Mouse (Mus musculus): ENCODE measurements around the gene Lmna. TPM values are rescaled to one million over a fixed set of nuclear protein-coding genes. Genes with fewer than 3 reads are reported as not detected.
A peak's percentile ranks its signal among the peaks of the same experiment; 100 is the strongest.

Lmna gene
- total RNA-seq, 2 experiments from 2014 or later = 109 to 113 TPM

DNA sequence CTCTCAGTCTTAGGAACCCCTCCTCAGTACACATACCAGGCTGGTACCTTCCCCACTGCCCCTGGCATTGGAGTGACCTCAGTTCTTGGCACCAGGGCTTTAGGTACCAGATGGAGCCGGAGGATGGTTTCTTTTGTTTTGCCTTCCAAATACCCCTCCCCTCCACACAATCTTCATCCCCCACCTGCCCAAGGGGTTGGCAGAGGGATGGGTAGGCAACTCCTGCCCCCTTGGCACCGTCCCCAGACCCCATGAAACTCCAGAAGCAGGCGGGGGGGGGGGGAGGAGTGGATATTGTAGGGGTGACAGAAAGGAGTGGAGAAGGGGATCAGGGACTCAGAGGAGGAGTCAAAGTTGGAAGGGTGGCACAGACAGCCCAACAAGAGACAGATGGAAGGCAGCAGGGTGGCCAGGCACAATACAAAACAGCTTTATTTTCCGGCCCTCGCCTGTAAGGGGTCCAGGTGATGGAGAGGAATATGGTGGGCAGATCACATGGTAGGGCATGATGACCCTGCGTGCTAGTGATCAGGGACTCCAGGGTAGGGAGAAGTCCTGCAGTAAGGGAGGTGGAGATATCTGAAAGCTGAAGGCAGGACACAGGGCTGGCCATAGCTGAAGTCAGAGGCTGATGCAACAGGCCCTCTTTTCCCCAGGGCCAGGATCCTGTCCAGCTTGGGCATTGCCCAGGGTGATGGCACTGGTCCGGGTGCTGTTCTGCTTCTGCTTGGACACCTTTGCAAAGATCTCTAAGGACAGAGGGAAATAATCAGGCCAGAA lies 32.1 kb upstream of the Lmna start:
- no peak for DNase-seq (ENCODE audit: low spot score in 2 of 2)

DNA sequence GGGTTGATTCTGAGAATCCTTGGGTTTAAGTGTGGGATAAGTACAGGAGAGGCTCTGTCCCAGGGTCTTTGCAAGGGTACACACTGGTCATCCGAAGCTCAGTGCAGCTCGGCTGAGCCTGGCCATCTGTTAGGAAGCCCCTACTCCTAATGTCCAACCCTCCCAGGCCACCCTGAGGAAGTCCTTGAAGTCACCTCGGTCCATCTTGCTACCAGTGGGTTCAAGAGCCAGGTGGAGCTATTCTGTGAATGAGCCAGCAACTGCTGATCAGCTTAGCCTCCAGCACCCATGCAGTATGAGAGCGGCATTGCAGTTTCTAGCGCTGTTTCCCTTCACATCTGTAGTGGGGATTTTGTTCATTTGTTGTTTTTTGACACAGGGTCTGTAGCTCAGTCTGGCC lies 30.3 kb upstream of the Lmna start:
- no peak for DNase-seq (ENCODE audit: low spot score in 2 of 2)

DNA sequence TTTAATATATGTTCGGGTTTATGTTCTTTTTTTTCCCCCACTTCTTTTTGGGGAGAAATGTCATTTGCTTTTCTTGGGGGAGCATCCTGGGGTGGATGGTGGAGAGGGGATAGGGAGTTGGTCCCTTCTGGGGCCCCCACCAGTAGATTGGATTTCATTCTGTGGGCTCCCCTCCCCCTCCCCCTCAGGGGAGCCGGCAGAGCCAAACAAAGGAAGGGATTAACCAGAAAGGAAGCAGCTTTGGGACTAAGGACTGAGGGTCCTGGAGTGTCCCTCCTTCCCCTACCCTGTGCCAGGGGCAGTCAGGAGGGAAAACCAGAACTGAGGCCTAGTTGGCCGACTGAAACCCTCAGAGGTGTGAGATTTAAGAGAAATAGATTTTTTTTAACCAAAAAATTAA lies 29.6 kb upstream of the Lmna start:
- DNase-seq (ENCODE audit: low spot score in 2 of 2) = no peak

DNA sequence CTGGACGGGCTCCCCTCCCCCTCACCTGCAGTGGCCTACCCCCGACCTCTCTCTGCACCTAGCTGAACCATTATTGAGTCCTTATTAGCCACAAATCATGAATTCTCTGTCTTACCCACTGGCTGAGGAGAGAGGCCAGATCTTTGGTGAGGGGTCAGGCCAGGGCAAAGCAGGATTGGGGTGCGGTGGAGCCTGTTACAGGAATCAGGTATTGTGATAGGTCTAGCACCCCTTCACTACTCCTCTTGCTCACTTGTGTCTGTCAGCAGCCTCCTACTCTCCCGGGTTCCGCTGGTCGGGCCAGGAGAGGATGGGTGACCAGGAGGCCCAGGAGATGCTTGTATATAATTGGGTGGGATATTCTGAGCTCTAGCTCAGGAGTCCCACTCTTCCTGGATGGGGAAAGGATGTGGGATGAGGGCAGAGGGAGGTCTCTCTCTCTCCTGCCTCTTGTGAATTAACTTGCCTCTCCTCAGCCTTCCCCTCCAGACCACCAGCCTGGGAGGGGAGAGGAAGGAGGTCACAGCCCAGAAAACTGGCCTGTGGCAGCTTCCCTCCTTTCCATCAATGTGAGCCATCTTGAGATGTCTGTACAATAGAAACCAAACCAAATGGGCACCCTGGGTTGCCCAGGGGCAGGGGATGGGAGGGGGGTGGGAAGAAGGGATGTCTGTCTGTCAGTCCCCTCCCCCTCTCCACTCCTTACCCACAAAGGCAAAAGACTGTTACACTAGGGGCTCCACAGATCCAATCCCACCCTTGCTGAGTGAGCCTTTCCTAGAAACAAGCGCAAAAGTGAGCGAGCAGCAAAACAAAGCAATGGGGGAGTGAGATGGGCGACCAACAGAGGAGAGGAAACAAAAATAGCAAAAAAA lies 28.8 kb upstream of the Lmna start:
- no peak for DNase-seq (ENCODE audit: low spot score in 2 of 2)

DNA sequence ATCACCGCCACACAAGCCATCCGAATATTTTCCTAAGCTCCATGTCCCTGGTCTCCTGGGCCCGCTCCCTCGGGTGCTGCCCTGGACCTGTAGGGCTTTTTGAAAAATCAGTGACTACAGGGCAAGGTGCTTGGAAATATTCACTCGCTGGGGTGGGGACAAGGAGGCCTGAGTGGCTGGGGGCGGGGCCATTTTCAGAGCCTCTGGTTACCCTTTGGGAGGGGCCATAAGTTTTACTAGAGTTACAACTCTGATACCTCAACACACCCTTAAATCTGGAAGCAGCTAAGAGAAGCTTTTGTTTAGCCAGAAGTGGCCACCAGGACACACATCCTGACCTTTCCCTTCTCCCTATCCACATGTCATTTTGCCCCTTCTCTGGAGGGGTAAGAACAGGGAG lies 27.4 kb upstream of the Lmna start:
- DNase-seq (ENCODE audit: low spot score in 2 of 2) = no peak

DNA sequence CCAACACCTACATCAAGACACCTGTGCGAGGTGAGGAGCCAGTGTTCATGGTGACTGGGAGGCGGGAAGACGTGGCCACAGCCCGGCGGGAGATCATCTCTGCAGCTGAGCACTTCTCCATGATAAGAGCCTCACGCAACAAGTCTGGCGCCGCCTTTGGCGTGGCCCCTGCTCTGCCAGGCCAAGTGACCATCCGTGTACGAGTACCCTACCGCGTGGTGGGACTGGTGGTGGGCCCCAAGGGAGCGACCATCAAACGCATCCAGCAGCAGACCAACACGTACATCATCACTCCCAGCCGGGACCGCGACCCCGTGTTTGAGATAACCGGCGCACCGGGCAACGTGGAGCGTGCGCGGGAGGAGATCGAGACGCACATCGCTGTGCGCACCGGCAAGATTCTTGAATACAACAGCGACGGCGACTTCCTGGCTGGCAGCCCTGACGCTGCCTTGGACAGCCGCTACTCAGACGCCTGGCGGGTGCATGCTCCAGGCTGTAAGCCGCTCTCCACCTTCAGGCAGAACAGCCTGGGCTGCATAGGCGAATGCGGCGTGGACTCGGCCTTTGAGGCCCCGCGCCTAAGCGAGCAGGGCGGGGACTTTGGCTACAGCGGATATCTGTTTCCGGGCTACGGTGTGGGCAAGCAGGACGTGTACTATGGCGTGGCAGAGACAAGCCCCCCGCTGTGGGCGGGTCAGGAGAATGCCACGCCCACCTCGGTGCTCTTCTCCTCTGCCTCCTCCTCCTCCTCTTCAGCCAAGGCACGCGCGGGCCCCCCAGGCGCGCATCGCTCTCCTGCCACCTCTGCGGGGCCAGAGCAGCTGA lies 26.6 kb upstream of the Lmna start:
- DNase-seq (ENCODE audit: low spot score in 2 of 2) = peak in 1 of 2 experiments; percentile 53

DNA sequence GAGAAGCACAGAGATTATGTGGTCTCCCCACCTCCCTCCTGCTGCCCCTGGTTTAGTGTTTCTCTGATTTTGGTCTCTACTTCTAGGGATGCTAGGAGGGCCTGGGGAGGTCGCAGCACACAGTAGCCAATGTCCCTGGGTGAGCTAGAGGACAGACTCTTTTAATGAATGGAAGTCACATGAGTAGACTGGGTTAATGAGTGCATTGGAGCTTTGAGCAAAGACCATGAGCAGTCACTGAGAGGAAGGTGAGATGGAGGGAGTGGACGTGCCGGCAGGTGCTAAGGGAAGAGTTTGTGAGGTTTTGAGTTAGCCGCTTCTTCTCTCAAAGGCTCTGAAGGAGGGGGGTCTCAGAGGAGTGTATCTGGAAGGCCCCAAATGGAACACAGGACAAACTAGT lies 25.8 kb upstream of the Lmna start:
- DNase-seq (ENCODE audit: low spot score in 2 of 2) = no peak

DNA sequence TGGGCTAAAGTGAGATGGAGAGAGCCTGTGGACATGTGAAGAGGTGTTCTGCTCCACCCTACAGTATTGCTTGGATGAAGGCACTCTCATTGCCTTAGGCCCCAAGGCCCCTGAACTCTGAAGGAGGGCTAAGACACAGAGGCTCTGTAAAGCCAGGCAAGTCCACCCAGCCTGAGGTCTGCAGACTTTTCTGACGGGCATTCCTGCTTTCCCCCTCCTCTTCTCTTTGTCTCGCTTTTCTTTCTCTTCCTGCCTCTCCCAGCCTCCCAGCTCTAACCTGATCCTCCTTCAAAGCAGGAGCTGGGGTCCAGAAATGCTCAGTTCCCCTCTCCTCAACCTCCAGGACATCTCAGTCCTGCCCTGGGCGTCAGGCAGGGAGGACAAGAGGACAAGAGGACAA lies 25.2 kb upstream of the Lmna start:
- no peak for DNase-seq (ENCODE audit: low spot score in 2 of 2)

DNA sequence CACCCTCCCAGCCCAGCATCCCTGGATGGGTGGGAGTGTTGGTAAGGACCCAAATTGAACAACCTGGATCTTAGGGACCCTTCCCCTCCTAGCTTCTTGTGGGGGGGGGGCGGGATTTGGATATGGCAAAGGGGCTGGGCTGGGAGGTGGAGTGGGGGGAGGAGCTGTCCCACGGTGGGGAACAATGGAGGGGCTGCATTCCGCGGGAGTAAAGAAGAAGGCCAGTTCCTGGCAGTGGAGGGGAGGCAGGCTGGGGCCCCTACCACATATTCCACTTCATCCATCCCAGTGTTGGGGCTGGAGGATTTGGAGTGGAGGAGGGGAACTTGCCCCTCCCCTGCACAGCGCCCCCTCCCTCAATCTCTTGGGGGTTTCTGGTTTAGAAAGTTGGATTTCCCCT lies 23.9 kb upstream of the Lmna start:
- no peak for DNase-seq (ENCODE audit: low spot score in 2 of 2)

DNA sequence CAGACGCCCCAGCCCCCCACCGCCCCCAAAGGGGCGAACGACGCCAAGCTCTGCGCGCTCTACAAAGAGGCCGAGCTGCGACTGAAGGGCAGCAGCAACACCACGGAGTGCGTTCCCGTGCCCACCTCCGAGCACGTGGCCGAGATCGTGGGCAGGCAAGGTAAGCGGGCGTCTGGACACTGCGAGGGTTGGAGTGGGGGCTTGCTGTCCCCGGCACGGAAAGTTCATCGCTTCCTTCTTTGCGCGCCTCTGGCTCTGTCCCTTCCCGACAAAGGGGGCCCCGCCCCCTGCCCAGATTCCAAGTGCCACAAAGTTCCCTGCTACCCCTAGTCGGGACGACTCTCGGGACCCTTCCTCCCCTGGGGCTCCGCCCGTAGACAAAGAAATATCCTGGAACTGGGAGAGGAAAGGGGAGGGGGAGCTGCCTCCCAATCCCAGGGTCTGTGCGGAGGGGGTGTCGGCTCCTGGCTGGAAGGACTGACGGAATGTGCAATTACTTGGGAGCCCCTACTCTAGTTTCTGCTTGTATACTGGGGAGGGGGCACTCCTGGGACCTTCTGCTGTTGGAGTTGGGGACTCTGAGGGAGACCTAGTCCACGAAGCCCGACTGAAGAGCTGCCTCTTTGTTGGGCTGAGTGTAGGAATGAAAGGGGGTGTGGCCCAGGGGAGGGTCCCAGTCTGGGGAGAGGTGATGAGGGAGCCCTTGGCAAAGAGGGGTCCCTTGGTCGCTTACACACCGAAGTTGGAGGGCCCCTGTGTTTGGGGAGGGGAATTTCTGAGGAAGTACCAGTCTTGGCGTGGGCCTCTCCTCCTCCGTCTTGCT lies 23.1 kb upstream of the Lmna start:
- DNase-seq (ENCODE audit: low spot score in 2 of 2) = no peak

DNA sequence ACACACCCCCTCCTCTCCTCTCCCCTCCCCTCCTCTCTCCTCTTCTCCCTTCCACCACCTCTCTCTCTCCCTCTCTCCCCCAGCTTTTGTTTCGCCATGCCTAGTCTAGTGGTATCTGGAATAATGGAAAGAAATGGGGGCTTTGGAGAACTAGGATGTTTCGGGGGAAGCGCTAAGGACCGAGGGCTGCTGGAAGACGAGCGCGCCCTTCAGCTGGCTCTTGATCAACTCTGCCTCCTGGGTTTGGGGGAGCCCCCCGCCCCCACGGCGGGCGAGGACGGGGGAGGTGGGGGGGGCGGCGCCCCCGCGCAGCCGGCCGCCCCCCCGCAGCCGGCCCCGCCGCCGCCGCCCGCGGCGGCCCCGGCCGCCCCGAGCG lies 22.5 kb upstream of the Lmna start, which contains the start of gene Mex3a:
Mex3a (plus strand) TSS at position 97 of the 376 bp plus-strand sequence.
- DNase-seq (ENCODE audit: low spot score in 2 of 2) = no peak

DNA sequence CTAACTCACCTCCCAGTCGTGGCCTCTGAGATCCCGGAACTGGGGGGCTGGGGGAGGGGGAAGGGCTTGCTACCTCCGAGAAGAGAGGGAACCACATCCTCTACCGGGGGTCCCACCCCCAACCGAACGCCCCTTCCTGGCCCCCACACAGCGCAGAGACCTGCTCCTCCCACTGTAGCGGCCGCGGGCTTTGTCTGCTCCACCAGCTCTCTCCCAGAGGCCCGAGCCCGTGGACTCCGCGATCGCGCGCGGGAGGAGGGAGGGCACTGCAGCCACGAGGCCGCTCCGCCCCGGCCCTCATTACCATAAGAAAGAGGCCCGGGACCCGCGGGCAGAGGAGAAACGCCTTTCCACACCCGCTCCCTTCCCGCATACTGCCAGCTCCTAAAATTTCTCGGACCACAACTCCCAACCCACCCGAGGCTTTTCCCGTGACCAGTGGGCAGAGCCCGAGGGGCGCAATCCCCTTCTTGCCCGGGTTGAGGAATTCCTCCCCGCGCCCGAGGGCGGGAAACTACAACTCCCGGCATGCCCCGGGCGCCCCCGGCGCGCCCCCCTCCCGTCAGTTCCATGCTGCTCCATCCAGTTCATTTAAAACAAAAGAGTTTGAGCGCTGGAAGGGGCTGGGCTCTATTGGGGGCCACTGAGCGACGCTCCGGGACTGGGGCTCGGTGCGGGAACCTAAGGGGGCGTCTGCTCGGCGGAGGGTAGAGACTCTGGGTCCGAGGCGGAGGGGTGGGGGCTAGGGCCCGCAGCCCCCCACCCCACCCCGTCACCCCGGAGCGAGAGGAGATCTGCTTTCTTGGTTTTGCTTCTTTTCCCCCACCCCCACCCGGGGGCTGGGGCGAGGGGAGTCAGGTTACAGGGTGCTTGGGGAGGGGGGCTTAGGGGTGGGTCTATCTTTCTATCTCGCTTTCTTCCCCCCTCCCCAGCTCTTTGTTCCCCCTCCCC lies 21.9 kb upstream of the Lmna start:
- DNase-seq (ENCODE audit: low spot score in 2 of 2) = peak; percentile 73 to 81

DNA sequence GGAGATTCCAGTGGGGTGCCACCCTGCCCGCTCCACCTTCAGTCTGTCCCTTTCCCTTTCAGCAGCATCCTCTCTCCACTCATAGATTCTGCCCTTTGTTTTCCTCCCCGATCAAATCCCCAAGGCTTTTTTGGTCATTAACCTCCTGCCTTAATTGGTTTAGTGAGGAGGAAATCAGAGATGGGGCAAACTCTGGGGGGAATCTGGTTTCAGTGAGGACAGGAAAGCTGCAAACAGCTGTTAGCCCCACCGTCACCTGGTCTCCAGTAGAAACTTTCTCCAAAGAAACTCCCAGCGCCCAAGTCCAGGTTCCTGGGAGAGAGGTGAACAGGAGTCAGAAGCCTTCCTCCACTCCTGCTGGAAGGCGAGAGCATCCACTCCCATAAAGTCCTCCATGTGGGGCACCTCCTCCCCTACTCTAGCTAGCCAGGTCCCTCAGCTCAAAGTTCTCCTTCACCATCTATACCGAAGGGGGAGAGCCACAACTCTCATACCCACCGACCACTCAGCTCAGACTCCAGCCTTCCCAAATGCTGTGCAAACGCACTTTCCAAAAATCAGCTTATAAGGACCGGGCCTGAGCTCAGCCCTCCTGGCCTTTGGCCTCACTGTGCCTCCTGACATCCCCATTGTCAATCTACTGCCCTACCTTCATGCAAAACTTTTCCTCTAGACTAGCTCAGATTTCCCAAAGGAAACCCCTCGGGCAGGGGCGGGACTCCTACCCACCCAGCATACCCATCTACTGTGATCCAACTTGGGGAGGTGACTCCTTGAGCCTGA lies 20.5 kb upstream of the Lmna start:
- DNase-seq (ENCODE audit: low spot score in 2 of 2) = no peak

DNA sequence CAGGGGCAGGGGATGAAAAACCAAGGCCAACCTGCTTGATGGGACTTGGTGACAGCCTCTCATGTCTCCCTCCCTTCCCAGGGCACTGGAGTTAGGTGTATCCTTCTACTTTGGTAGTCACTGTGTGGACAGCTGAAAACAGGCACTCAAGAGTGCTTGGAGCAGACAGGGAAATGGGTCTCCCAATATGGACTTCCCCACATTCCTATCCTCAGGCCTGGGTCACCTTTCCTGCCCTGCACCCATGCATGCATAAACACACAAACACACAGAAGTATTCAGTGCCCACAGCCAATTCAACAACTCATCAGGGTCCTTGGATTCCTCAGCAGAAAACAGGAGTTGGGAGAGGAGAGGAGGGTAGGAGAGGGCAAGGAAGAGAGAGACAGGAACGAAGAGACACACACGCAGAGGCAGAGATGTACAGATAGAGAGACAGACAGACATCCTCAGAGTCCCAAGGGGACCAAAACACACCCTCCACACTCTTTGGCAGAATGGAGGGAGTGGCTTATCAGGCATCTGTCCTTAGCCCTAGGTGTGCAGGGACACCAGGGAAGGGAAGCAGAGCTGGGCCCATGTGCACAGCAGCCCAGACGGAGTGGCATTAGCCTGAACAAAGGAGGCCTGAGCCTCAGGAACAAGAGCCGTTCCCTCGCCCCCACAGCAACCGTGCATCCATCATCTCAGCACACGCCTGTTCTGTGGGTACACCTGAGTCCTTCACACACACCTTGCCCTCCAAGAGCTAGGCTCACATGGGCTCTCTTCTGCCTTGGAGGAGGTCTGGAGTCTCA lies 19.6 kb upstream of the Lmna start:
- no peak for DNase-seq (ENCODE audit: low spot score in 2 of 2)

DNA sequence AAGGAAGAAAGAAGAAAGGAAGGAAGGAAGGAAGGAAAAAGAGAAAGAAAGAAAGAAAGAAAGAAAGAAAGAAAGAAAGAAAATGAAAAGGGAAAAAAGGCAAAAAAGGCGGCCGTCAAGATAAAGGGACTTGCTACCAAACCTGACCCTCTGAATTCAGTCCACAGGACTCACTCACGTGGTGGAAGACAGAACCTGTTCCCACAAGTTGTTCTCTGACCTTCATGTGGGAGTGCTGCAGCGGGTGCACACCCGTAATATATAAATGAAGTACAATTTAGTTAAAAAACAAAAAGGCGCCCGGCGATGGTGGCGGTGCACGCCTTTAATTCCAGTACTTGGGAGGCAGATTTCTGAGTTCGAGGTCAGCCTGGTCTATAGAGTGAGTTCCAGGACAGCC lies 18.9 kb upstream of the Lmna start:
- no peak for DNase-seq (ENCODE audit: low spot score in 2 of 2)

DNA sequence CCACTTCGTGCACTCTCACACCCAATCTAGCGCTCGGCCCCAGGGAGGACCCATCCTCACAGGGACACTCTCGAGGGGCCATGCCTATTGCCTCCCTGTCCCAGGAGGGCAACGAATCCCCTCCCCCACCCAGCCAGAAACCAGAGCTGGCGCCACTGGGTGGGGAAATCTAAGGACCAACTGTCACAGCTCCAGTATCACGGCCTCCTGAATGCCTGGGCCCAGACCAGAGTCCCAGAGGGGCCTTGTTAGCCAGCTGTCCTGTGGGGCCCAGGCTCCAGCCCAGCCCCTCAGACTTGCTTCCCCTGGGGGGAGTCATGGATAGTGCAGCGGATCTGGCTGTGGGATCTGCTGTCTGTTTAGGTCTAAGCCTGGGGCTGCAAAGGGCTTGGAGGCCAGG lies 17.8 kb upstream of the Lmna start:
- no peak for DNase-seq (ENCODE audit: low spot score in 2 of 2)

DNA sequence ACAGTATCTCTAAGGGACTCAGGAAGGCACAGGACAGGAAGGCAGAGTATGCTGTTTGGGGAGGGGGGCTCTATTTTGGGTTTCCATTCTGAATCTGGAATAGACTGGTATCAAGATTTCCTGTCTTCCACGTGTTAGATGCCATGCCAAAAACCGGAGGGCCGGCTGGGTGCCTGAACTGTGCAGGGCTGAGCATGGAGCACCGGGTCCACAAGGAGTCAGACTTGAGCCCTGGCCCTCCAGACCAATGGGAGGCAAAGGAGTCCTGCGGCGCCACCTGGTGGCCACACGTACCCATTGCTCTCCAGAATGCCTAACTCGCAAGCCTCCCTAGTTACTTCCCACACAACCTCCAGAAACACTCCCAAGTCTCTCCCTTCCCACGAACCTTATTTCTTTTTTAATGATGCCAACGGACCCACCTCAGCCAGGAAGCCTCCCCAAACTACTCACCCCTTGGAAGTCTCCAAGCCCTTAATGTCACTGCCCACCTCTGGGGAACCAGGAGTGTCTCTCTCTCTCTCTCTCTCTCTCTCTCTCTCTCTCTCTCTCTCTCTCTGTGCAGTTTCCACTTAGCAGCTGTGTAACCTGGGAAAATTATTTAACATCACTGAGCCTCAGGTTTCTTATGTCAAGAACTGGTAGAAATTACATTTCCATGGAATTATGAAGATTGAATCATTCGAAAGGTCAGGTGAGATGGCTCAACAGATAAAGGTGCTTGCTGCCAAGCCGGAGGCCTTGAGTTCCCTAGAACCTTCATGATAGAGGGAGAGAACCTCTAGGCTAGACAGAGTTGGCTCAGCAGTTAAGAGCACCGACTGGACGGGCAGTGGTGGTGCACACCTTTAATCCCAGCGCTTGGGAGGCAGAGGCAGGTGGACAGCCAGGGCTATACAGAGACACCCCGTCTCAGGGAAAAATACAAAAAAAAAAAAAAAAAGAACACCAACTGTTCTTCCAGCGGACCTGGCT lies 16.7 kb upstream of the Lmna start:
- DNase-seq (ENCODE audit: low spot score in 2 of 2) = peak; percentile 65 to 75
